Mouse (Mus musculus) cerebellum, adult (tissue): Measurements from ENCODE around the gene Exo1.

ENCODE experiments used
- ATAC-seq: cut with Nextera tagmentation; 2 replicates; pipeline ENCODE4 v1.9.2; 2017; ENCODE audit warnings: mild to moderate bottlenecking, moderate library complexity, mixed read lengths; ENCODE audit not compliant: insufficient number of reproducible peaks, low FRiP score, low TSS enrichment

Gene Exo1

GRCm38 (mm10) chr1:175946718-175947315 is 66.4 kb downstream of the Exo1 start:
- ATAC-seq = no peak

DNA sequence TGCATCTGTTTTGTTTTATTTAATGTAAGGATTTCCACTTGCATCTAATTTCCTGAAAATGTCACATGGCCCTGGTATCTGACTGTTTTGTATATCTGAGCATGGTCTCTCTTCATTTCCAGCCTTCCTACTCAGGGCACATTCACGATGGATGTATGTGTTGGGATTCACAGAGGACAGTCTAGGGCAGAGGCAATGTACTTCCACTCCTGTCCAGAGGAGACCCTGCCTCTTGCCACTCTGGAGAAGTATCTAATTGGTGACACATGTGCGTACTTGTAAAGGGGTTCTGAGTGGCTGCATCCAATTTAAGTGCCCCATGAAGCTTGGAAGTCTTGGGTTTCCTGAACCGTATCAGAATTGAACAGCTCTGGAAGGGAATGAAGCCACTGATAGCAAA is 70.0 kb downstream of the Exo1 start:
- ATAC-seq = no peak

DNA sequence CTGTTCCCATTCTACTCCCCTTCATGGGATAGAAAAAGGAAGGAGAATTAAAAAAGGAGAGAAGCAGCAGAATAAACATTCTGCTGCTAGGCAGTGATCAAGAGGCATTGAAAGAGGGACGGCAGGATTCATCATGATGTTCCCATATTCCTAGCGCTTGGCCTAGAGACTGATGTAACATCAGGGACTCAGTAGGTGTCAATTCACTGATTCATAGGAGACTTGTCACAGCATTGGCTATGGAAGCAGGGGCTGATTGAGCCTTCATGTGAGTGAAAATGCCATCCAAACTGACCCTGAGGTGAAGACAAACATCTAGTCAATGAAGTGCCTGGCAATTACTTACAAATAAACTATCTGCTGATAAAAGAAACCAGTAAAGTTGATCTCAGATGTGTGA is 70.5 kb downstream of the Exo1 start:
- ATAC-seq = 0 out of 2 replicates have a peak, but pooled peaks have one; percentile 49

GRCm38 (mm10) chr1:175961786-175962185 is 81.4 kb downstream of the Exo1 start:
- no peak for ATAC-seq
